Mouse (Mus musculus) ES-Bruce4 (cell line): ENCODE data around the gene H1foo. TPM values are rescaled to one million over a fixed set of nuclear protein-coding genes. Genes with fewer than 3 reads are reported as not detected.

Experiments
- H3K27ac ChIP-seq: 2 replicates; pipeline ENCODE4 v1.5.1; 2012; ENCODE audit warnings: low read length, inconsistent platforms; ENCODE audit not compliant: insufficient read depth
- H3K27me3 ChIP-seq: 2 replicates; pipeline ENCODE4 v1.6.1; 2012; ENCODE audit warnings: mild to moderate bottlenecking, low read length, inconsistent platforms; ENCODE audit not compliant: control insufficient read depth, poor library complexity, insufficient read depth, severe bottlenecking
- H3K36me3 ChIP-seq: 2 replicates; pipeline ENCODE4 v1.6.1; 2012; ENCODE audit warnings: inconsistent platforms, mild to moderate bottlenecking, low read length, moderate library complexity; ENCODE audit not compliant: control insufficient read depth, poor library complexity, insufficient read depth, severe bottlenecking
- H3K4me1 ChIP-seq: one replicate; pipeline ENCODE4 v1.8.1; 2011; ENCODE audit warnings: low read length; ENCODE audit not compliant: control insufficient read depth, insufficient read depth
- H3K4me3 ChIP-seq: 2 replicates; pipeline ENCODE4 v1.5.1; 2011; ENCODE audit warnings: low read depth, mild to moderate bottlenecking, low read length
- H3K9ac ChIP-seq: 2 replicates; pipeline ENCODE4 v1.6.1; 2012; ENCODE audit warnings: low read depth, mild to moderate bottlenecking, inconsistent platforms; ENCODE audit not compliant: poor library complexity, severe bottlenecking
- H3K9me3 ChIP-seq: replicated peaks from 2 replicates; pipeline ENCODE4 v1.6.1; 2012; ENCODE audit warnings: mild to moderate bottlenecking, low read length, inconsistent platforms; ENCODE audit not compliant: control insufficient read depth, poor library complexity, insufficient read depth, severe bottlenecking
- CTCF ChIP-seq: IDR thresholded peaks from one replicate; pipeline ENCODE4 v1.8.1; 2011; ENCODE audit warnings: low read depth, low read length
- EP300 ChIP-seq: IDR thresholded peaks from 2 replicates; pipeline ENCODE4 v1.6.1; 2011; ENCODE audit warnings: low read depth, low read length; ENCODE audit not compliant: insufficient read depth
- POLR2A ChIP-seq: IDR thresholded peaks from one replicate; pipeline ENCODE4 v1.8.1; 2011; ENCODE audit warnings: low read length; ENCODE audit not compliant: insufficient read depth
- polyA plus RNA-seq: library from polyadenylated mRNA; stranded (reverse); fragments of >200 nt; gene quantifications from 2 replicates; pipeline ENCODE4 v1.2.4, GENCODE M21; 2011; ENCODE audit warnings: low read depth; ENCODE audit not compliant: missing spikeins, insufficient read depth, insufficient read length

H1foo gene
- polyA plus RNA-seq, 1 experiment, result not detected

- no peak overlapping the region for H3K4me3 ChIP-seq
- H3K36me3 ChIP-seq, result no peaks in the 10 kb centered on the region
- H3K27me3 ChIP-seq, result no peaks in the 10 kb centered on the region
- no peaks in the 10 kb centered on the region for H3K4me1 ChIP-seq
- H3K9me3 ChIP-seq, result no peaks in the 10 kb centered on the region
- TF ChIP-seq CTCF, result no peak
- no peak for TF ChIP-seq EP300
- H3K27ac ChIP-seq, result no peak overlapping the region
- no peak overlapping the region for H3K9ac ChIP-seq
Observed at GRCm38 (mm10) chr6:115902545-115902944, 42.2 kb upstream of the H1foo start.

GRCm38 (mm10) chr6:115905568-115905967, 39.2 kb upstream of the H1foo start:
- no peaks in the 10 kb centered on the region for H3K27me3 ChIP-seq
- H3K9me3 ChIP-seq, result no peaks in the 10 kb centered on the region
- TF ChIP-seq EP300 (no peak), CTCF (no peak), POLR2A (no peak)
- H3K9ac ChIP-seq, result no peak overlapping the region
- no peak overlapping the region for H3K27ac ChIP-seq
- no peak overlapping the region for H3K4me3 ChIP-seq
- H3K36me3 ChIP-seq, result no peaks in the 10 kb centered on the region
- no peaks in the 10 kb centered on the region for H3K4me1 ChIP-seq

DNA sequence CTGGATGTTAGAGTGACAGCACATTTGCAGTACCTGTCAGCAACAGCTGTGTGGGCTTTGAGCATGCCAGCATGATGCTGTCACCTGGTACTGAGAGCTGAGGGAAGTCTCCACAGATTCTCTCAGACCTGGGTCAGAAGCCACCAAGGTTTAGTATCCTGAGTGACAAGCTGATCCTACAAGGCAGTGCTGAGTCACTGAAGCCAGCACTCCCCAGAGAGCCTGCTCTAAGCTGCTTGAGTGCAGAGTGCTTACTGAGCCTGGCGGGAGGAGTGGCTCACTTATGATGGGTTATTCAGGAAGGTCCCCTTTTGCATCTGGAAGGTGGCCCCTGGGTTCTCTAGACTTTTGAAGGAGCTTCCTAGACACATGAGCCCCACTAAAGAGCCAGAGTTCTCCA, 38.3 kb upstream of the H1foo start:
- no peaks in the 10 kb centered on the region for H3K9me3 ChIP-seq
- no peaks in the 10 kb centered on the region for H3K27me3 ChIP-seq
- no peak overlapping the region for H3K9ac ChIP-seq
- no peak overlapping the region for H3K27ac ChIP-seq
- H3K4me3 ChIP-seq, result no peak overlapping the region
- H3K36me3 ChIP-seq, result no peaks in the 10 kb centered on the region
- no peak for TF ChIP-seq POLR2A
- TF ChIP-seq EP300, result no peak
- TF ChIP-seq CTCF, result no peak
- H3K4me1 ChIP-seq, result no peaks in the 10 kb centered on the region

GRCm38 (mm10) chr6:115906871-115907270, 37.9 kb upstream of the H1foo start:
- no peak overlapping the region for H3K9ac ChIP-seq
- TF ChIP-seq POLR2A (no peak), EP300 (no peak), CTCF (no peak)
- H3K27me3 ChIP-seq, result no peaks in the 10 kb centered on the region
- H3K9me3 ChIP-seq, result no peaks in the 10 kb centered on the region
- H3K4me3 ChIP-seq, result no peak overlapping the region
- no peaks in the 10 kb centered on the region for H3K36me3 ChIP-seq
- H3K27ac ChIP-seq, result no peak overlapping the region
- H3K4me1 ChIP-seq, result no peaks in the 10 kb centered on the region

GRCm38 (mm10) chr6:115908421-115908982, 36.2 kb upstream of the H1foo start:
- Histone ChIP-seq H3K9me3 (no peaks in the 10 kb centered on the region), H3K4me1 (no peaks in the 10 kb centered on the region), H3K9ac (no peak overlapping the region), H3K36me3 (no peaks in the 10 kb centered on the region), H3K27me3 (no peaks in the 10 kb centered on the region), H3K4me3 (no peak overlapping the region), H3K27ac (no peak overlapping the region)
- TF ChIP-seq CTCF, result no peak
- TF ChIP-seq EP300, result no peak
- TF ChIP-seq POLR2A, result no peak

DNA sequence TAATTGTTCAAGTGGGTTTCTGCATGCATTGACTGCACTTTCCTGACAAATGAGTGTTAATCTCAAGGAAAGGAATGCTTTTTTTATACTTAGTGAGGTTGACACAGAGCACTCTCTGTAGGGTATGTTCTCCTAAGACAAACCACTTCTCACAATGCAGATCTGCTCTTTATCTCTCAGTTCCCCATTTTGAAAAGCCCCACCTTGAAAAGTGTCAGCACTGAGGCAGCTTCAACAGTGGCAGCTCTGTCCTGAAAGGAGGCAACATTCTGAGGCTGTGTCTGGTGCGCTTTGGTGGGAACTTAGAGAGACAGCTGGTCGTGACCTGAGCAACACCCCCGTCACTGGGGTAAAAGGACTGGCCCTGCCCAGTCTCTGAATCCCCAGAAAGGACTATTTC, 35.7 kb upstream of the H1foo start:
- H3K36me3 ChIP-seq, result no peaks in the 10 kb centered on the region
- no peaks in the 10 kb centered on the region for H3K4me1 ChIP-seq
- H3K9me3 ChIP-seq, result no peaks in the 10 kb centered on the region
- no peak overlapping the region for H3K9ac ChIP-seq
- TF ChIP-seq POLR2A, result no peak
- no peak overlapping the region for H3K27ac ChIP-seq
- no peaks in the 10 kb centered on the region for H3K27me3 ChIP-seq
- H3K4me3 ChIP-seq, result no peak overlapping the region

DNA sequence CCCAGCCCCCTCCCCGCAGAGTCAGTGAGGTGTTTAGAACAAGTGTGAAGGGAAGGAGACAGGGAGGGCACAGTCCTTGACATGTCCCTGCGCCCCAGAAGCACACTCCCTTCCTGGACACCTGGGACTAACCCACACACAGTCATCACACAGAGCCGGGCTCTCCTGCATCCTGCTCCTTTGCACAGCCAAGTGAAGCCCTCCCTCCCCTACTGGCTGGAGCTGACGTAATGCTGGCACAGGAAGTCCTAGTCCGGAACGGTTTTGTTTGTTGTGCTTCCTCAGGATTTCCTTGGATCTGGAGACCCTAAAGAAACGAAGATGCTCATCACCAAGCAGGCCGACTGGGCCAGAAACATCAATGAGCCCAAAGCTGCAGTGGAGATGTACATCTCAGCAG, 34.8 kb upstream of the H1foo start:
- Histone ChIP-seq H3K27ac (no peak overlapping the region), H3K4me3 (no peak overlapping the region), H3K4me1 (no peaks in the 10 kb centered on the region), H3K27me3 (no peaks in the 10 kb centered on the region), H3K36me3 (no peaks in the 10 kb centered on the region), H3K9ac (no peak overlapping the region), H3K9me3 (no peaks in the 10 kb centered on the region)
- TF ChIP-seq CTCF (no peak), POLR2A (no peak)
